Mouse (Mus musculus) G1E-ER4 (cell line): ENCODE data around the gene Dld. TPM values are rescaled to one million over a fixed set of nuclear protein-coding genes. Genes with fewer than 3 reads are reported as not detected.

Experiments
- GATA1 ChIP-seq: IDR thresholded peaks from one replicate; pipeline ENCODE4 v1.8.0; 2012; ENCODE audit warnings: low read length, inconsistent platforms
- polyA plus RNA-seq: library from polyadenylated mRNA; stranded (reverse); fragments of >175 nt; gene quantifications from 2 replicates; pipeline ENCODE4 v1.2.3, GENCODE M21; 2012

Gene Dld
- polyA plus RNA-seq, 1 experiment: 8.4 TPM

DNA sequence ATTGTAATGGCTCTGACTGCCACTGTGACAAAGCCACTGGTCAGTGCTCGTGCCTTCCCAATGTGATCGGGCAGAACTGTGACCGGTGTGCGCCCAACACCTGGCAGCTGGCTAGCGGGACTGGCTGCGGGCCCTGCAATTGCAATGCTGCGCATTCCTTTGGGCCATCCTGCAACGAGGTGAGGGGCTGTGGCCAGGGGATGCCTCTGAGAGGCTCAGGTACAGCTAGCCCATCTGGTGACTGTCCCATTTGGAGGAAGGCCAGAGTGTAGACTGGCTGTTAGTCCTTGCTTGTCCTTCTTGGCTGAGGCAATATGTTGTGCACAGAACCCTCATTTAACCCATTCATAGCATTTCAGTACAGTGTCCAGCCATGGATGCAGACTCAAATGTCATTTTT is 44.2 kb downstream of the Dld start:
- TF ChIP-seq GATA1: no peak

DNA sequence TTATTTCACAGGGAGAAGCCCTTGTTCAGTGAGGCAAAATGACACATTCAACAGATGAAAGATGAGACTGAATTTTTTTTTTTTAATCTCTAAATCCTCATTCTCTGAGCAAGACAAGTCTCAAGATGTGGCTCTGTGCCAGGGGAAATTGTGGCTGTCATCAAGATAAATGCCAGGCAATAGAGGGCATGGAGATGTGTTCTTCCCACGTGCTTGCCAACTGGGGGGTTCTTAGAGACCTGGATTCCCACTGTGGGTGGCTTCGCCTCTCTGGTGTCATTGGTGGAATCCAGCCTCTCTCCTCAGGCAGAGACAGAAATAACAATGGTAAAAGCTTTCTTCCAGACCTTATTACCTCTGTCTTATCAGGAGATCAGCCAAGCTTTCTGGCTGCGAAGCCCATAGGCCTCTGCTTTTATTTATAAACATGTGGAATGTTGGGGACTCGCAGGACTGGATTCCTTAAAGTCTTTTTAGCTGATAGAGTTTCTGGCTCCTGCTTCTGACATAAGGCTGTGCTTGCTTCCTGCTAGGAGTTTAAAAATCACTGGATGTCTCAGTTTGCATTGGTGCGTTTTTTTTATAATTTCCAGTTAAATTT is 45.1 kb downstream of the Dld start:
- TF ChIP-seq GATA1: no peak

DNA sequence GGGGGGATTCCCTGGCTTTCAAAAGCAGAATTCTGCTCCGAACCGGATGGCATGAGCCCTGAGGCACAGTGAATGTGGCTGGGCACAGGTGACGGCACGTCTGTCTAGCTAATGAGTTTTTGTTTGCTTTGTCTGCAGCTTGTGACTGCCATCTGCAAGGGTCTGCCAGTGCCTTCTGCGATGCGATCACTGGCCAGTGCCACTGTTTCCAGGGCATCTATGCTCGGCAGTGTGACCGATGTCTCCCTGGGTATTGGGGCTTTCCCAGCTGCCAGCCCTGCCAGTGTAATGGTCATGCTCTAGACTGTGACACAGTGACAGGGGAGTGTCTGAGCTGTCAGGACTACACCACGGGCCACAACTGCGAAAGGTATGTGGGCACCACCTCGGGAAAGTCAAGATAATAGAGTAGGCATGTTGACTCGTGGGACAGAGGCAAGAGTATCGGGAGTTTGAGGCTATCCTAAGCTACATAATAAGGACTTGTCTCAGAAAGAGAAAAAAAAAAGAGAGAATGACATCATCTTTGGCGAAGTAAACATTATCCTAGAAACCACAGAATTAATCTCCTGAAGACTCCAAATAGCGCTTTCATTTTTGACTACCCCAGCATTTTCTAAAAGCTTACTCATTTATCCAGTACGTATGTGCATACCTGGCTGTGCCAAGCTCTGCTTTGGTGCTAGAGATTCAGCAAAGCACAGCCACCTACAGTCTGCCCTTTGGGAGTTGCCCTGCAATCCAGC is 48.3 kb downstream of the Dld start:
- TF ChIP-seq GATA1: no peak

DNA sequence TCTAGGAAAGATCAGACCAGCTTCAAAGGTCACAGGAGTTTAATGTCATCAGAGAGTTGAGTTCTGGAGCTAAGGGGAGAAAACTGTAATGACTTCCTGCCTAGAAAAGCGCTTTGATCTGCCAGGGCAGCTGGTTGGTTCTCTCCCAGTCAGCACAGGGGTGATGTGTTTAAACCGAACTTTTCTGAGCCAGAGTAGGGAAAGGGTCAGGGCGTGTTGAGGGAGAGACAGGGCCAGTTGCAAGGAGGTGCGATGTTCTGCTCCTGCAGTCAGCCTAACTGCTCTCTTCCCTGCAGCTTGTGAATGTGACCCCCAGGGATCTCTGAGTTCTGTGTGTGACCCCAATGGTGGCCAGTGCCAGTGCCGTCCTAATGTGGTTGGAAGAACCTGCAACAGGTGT is 49.0 kb downstream of the Dld start:
- TF ChIP-seq GATA1: no peak

DNA sequence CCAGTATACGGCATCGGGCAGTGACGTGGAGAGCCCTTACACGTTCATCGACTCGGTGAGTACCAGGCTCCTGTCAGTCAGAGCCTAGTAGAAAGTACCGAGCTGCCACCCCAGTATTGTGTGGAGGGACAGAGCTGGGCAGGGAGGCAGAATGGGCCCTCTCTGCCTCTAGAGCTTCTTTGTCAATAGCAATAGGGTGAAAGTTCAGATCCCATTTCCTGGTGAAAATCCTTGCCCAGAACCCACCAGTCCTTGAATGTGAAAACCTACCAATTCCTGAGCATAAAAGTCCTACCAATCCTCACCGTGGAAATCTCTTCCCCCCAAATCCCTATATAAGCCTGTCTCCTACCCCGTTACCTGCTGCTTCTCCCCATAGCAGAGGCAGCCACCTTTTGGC is 51.0 kb downstream of the Dld start:
- no peak for TF ChIP-seq GATA1

DNA sequence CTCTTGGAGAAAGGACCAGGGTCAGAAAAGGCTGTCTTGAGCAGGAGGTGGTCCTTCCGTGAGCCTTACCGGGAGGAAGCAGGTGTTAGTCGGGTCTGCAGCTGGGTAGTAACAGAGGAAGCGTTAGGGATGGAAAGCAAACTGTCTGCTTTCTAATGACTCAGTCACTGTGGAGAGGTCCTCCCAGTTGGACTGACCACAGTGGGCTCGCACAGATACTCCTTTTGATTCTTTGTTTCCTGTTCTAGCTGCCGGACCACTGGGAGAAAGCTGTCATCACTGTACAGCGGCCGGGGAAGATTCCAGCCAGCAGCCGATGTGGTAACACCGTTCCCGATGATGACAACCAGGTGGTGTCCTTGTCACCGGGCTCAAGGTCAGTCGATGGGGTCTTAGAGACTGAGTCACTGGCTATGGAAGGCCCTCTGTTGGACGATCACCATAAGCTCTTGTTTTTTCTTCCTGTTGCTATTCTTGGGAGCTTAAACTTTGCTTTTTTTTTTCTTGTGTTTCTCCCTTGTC is 51.5 kb downstream of the Dld start:
- TF ChIP-seq GATA1: no peak

DNA sequence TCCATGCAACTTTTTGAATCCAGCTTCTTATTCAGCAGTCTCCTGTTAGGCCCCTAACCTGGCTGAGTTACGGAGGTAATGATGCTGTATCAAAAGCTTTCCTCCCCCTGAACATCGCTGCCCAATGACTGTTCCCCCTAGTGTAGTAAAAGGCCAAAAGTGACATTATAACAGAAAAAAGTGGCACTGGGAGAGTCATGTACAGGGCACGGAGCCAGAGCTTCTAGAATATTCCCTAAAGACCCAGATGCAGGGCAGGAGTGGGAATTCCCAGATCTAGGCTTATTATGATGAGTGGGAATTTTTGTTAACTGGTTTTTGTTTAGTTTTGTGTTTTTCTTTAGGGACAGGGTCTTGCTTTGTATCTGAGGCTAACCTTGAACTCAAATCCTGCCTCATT is 52.1 kb downstream of the Dld start:
- TF ChIP-seq GATA1: no peak

DNA sequence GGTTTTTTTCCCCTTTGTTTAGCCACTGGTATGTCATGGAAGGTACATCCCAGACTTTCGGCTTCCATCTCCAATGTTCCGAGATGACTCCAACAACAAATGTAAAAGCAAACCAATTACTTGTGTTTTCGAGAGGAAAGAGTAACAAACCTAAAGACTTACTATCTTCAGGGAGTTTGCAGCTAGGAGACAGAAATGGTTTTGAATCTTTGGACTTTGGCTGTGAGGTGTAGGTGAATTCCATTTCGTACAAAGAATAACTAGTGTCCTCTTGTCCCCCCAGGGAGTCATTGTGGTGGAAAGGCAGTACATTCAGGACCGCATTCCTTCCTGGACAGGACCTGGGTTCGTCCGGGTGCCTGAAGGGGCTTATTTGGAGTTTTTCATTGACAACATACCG is 52.7 kb downstream of the Dld start:
- no peak for TF ChIP-seq GATA1

DNA sequence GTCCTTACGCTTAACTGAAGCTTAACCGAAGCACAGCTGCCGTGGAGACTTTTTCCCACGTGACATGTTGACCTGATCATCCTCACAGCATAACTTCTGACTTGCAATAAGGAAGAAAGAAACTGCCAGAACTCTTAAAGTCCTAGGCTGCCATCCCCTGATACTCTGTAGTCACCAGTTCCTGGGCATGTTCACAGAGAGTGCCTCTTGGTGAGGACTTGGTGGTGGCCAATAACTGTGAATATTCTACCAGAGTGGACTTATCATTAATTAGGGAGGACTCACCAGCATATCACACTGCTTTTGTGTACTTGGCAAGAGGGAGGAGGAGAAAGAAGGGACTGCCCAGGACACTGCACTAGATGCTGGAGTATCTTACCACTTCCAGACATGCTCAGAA is 53.1 kb downstream of the Dld start:
- no peak for TF ChIP-seq GATA1

DNA sequence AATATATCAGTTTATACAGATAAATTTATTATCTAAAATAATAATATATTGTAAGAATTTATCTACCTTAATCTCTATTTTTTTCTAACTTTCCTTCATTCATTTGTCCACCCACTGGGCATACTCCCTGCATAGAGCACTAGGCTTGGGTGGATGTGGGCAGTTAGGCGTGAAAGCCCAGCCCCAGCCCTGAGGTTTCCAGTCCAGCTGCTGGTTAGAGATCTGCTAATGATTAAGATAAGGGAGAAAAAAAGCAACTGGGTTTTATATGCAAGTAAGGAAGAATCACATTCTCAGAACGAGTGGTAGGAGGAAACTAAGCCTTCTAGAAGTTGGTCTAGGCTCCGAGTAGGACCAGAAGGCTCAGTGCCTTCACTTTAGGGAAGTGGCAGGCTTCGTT is 55.2 kb downstream of the Dld start:
- TF ChIP-seq GATA1: no peak

DNA sequence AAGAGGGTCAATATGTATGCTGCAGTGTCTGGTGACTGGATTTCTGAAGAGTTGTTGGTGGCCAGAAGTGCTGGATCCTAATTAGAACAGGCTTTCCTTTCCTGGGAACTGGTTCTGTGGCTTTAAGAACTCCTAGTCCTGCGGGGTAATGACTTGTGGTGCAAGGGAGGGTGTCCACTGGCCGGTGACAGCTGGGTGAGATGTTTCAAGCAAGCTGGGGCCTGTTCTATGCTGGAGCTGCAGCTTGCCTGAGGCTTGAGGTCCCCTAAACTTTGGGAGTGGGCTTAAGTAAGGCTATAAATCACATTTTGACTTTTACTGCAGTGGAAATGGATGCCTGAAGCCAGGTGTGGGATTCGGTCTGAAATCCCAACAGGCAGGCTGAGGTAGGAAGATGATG is 55.7 kb downstream of the Dld start:
- no peak for TF ChIP-seq GATA1

DNA sequence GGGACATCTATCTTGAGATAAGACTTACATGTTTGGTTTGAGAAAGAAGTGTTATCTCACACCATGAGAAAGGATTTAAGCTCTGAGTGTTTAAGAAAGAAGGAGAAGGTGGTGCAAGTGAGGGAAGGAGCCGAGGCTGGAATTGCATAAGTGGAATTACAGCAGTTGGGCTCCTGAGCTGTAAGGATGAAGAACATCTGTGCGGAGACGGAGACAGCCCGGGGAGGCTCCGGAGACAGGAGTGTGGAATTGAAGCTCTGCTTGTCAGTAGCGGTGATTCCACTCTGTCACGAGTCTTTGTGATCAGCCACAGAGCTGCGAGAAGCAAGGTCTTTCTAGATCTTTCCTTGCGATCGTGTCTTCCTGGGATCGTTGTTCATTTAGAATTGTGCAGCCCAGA is 56.3 kb downstream of the Dld start:
- TF ChIP-seq GATA1: no peak

DNA sequence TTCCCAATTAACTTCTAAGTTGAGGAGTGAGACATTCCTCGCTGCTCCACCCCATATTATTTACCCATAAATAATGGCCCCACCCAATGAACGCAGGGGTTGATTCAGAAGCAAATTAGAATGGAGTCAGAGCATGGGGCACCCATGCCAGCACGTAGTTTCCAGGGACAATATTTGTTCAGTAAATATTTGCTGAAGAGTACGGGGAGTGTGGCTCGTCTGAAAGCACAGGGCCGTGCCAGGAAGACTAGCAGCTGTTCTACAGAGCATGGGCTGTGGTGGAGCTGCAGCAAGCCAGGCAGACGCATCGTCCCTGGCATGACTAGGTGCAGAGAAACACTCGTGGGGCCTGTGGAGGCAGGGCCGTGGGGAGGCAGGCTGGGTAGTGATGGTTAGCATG is 56.7 kb downstream of the Dld start:
- no peak for TF ChIP-seq GATA1

DNA sequence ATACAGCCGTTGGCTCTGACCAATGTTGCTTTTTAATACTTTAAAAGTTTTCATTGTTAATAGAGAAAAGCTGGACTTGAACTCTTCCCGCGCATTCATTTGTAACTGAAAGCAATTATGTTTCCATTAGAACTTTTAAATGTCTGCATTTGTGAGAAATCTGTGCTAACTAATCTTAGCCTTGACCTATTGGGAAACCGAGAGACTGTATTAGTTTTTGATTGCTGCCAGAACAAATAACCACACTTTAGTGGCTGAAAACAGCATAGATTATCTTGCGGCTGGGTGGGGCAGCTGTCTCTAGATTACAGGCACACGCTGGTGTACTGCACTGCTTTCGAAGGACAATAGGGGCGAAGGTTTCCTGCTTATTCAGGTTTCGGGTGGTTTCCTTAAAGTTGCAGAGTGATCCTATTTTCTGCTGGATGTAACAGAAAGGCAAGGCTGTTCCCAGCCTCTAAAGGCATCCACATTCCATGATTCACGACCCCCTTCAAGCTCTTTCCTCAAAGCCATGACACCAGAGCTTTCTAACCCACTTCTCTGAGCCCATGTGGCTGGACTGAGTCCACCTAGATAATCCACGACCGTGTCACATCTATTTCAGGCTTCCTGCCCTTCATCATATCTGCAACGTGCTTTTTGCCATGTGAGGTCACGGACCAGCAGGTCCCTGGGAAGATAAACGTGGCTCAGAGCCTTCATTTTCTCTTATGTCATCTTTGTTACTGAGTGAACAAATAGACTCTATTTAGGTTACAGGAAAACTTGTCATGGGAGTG is 57.7 kb downstream of the Dld start:
- no peak for TF ChIP-seq GATA1

DNA sequence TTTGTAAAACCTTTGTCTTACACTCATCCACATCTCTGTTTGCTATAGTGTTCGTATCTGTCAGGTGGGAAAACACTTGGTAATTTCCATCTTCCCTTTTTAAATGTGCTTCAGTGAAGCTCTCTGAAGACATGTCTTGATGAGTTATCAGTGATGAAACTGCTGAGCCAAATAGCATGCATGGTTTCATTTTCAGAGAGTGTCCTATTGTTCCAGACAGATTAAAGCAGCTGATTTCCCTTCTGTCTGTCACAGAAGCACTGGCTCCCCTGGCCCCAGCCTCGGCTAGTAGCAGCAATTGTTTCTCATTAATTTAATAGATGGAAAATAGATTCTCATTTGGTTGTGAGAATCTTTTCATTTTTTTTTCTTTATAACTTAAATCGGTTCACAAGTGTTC is 60.3 kb downstream of the Dld start:
- no peak for TF ChIP-seq GATA1

DNA sequence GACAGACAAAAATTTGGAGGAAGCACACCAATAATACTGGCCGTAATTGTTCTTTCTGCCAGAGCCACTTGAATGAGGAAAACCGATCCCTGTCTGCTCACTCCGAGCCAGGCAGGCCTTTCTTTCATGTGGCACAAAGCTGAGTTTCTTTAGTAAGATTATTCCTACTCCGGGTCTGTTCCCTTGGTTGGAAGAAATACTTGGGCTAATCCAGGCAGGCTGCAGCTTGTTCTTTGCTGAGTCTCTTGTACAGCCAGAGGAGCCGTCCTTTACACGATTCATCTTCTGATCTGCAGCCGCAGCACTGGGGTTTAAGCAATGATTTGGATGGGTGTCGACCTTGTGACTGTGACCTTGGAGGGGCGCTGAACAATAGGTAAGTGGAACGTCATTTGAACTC is 62.2 kb downstream of the Dld start:
- TF ChIP-seq GATA1: no peak
